ENCODE assay signal across 8 mouse cellular contexts in the genomic region with DNA sequence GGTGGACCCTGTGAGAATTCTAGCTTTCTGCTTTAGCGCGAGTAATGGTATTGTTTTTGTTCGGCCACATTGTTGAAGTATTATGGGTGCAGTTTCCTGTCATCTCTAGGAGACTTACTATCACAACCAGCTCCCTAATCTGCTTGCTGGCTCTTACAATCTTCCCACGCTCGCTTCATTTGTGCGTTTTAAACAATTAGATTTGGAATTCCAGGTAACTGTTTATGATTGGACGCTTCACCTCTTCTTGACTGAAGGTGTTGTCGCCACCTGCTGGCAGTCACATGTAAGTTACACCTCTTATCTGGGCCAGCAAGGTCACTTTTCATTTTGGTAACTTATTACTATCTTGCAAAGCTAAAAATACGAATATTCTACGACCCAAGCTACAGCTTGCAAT.
DNase-seq lines count a peak whose midpoint lies in the region; ATAC-seq and TF ChIP-seq lines count a peak whose summit lies in the region.

No protein-coding gene starts in this region.

- H3K9me3 ChIP-seq in G1E (replicated peaks), result peaks cover 16% of the 10 kb centered on the region
- H3K9me3 ChIP-seq in forebrain, postnatal 0 days (ENCODE audit: low read length), result no peaks in the 10 kb centered on the region
- no peaks in the 10 kb centered on the region for H3K9me3 ChIP-seq in limb, embryonic 14.5 days (ENCODE audit: control insufficient read depth, low read length)
- no peaks in the 10 kb centered on the region for H3K9me3 ChIP-seq in neural tube, embryonic 12.5 days

- TF ChIP-seq CTCF in G1E (IDR thresholded peaks at IDR 0.05; ENCODE audit: low read depth, low read length), result peak; percentile 32; the same call in 1 of the 2 replicates
- TF ChIP-seq CTCF in cerebellum, adult 2 months (IDR thresholded peaks at IDR 0.05; ENCODE audit: borderline replicate concordance, insufficient read depth, low read depth, low read length), result peak; percentile 70; the same call in 1 of the 2 replicates
- peak; percentile 83 for TF ChIP-seq CTCF in forebrain, postnatal 0 days (IDR thresholded peaks at IDR 0.05; ENCODE audit: low read depth)

- no peaks in the 10 kb centered on the region for H3K36me3 ChIP-seq in G1E (replicated peaks)
- no peaks in the 10 kb centered on the region for H3K36me3 ChIP-seq in forebrain, postnatal 0 days (ENCODE audit: insufficient read depth)
- no peaks in the 10 kb centered on the region for H3K36me3 ChIP-seq in limb, embryonic 14.5 days (ENCODE audit: control insufficient read depth, insufficient read depth, low read length)
- H3K36me3 ChIP-seq in neural tube, embryonic 12.5 days, result no peaks in the 10 kb centered on the region

- DNase-seq in A20 (ENCODE audit: low read depth, low spot score) (peak; percentile 58), G1E (ENCODE audit: low spot score) (peak; percentile 6)
- DNase-seq in cerebellum, adult 2 months, result peak; percentile 41 to 52
- DNase-seq in forebrain, postnatal 0 days, result peak; percentile 78
- DNase-seq in kidney, adult 18-20 months, result peak; percentile 53
- DNase-seq in limb, embryonic 14.5 days (ENCODE audit: low spot score), result peak; percentile 8

- H3K9ac ChIP-seq in forebrain, postnatal 0 days, result no peak overlapping the region
- H3K9ac ChIP-seq in limb, embryonic 14.5 days (ENCODE audit: low read depth, low read length, severe bottlenecking), result no peak overlapping the region
- no peak overlapping the region for H3K9ac ChIP-seq in neural tube, embryonic 12.5 days

- TF ChIP-seq POLR2A in cerebellum, adult 2 months (IDR thresholded peaks at IDR 0.05; ENCODE audit: borderline replicate concordance, insufficient read depth, low read length), result no peak
- no peak for TF ChIP-seq POLR2A in limb, embryonic 14.5 days (IDR thresholded peaks at IDR 0.05; ENCODE audit: borderline replicate concordance, extremely low read depth, insufficient read depth, insufficient read length)

- peak overlapping the region; percentile 39 for H3K4me2 ChIP-seq in forebrain, postnatal 0 days (ENCODE audit: low read depth)
- H3K4me2 ChIP-seq in limb, embryonic 14.5 days (replicated peaks; ENCODE audit: low read depth, low read length, severe bottlenecking), result no peak overlapping the region; the same call in 1 of the 2 replicates
- peak overlapping the region; percentile 41 for H3K4me2 ChIP-seq in neural tube, embryonic 12.5 days (replicated peaks)

- WGBS in cerebellum, adult 2 months, result 27% methylated on average over 10 of the region's 10 CpGs
- WGBS in forebrain, postnatal 0 days, result 7% methylated on average over 10 of the region's 10 CpGs
- 30% methylated on average over 10 of the region's 10 CpGs for WGBS in limb, embryonic 14.5 days
- 19% methylated on average over 10 of the region's 10 CpGs for WGBS in neural tube, embryonic 12.5 days

- no peaks in the 10 kb centered on the region for H3K27me3 ChIP-seq in G1E (ENCODE audit: insufficient read depth, low read length)
- no peaks in the 10 kb centered on the region for H3K27me3 ChIP-seq in cerebellum, adult 2 months (ENCODE audit: control insufficient read depth, insufficient read depth, low read length)
- H3K27me3 ChIP-seq in forebrain, postnatal 0 days (ENCODE audit: insufficient read depth, low read length), result no peaks in the 10 kb centered on the region
- H3K27me3 ChIP-seq in limb, embryonic 14.5 days (ENCODE audit: control insufficient read depth, insufficient read depth, low read length), result no peaks in the 10 kb centered on the region
- no peaks in the 10 kb centered on the region for H3K27me3 ChIP-seq in neural tube, embryonic 12.5 days (replicated peaks)

- H3K4me3 ChIP-seq in G1E (ENCODE audit: low read depth, low read length), result no peak overlapping the region
- H3K4me3 ChIP-seq in cerebellum, adult 2 months (replicated peaks; ENCODE audit: insufficient read depth, low read depth, low read length), result no peak overlapping the region
- peak overlapping the region; percentile 26 for H3K4me3 ChIP-seq in forebrain, postnatal 0 days (ENCODE audit: low read depth, low read length)
- H3K4me3 ChIP-seq in limb, embryonic 14.5 days (replicated peaks; ENCODE audit: low read length), result no peak overlapping the region
- H3K4me3 ChIP-seq in neural tube, embryonic 12.5 days, result no peak overlapping the region

- H3K4me1 ChIP-seq in G1E (ENCODE audit: insufficient read depth, low read depth, low read length), result no peaks in the 10 kb centered on the region
- H3K4me1 ChIP-seq in cerebellum, adult 2 months (ENCODE audit: control insufficient read depth, insufficient read depth, low read length), result no peaks in the 10 kb centered on the region
- H3K4me1 ChIP-seq in forebrain, postnatal 0 days (ENCODE audit: insufficient read depth), result no peaks in the 10 kb centered on the region
- no peaks in the 10 kb centered on the region for H3K4me1 ChIP-seq in limb, embryonic 14.5 days (ENCODE audit: control insufficient read depth, insufficient read depth, low read length)
- no peaks in the 10 kb centered on the region for H3K4me1 ChIP-seq in neural tube, embryonic 12.5 days

- H3K27ac ChIP-seq in cerebellum, adult 2 months (ENCODE audit: insufficient read depth, low read length), result no peak overlapping the region
- no peak overlapping the region for H3K27ac ChIP-seq in forebrain, postnatal 0 days (ENCODE audit: low read depth, low read length)
- H3K27ac ChIP-seq in limb, embryonic 14.5 days (replicated peaks; ENCODE audit: low read depth, low read length), result no peak overlapping the region
- H3K27ac ChIP-seq in neural tube, embryonic 12.5 days, result no peak overlapping the region

- ATAC-seq in G1E (ENCODE audit: extremely low read depth, insufficient number of reproducible peaks, low FRiP score, poor library complexity, severe bottlenecking), result peak; percentile 49; the same call in 1 of the 2 replicates
- peak; percentile 62; the same call in 1 of the 2 replicates for ATAC-seq in forebrain, postnatal 0 days
- ATAC-seq in limb, embryonic 14.5 days (ENCODE audit: low FRiP score, low read depth), result no peak
- no peak for ATAC-seq in neural tube, embryonic 12.5 days (ENCODE audit: low FRiP score, low read depth)
- no peak for ATAC-seq in activated CD4-positive, CD25-positive, alpha-beta regulatory T cell, adult 4 months

Comparison
In these comparisons a context has a peak if more than half of its experiments do, and no peak if none do; other contexts are left out.
1. DNase-seq: peak in every context shown above with its lines; median percentile 78 in forebrain, postnatal 0 days; 58 in A20; 53 in kidney, adult 18-20 months; 46 in cerebellum, adult 2 months; 8 in limb, embryonic 14.5 days; 6 in G1E.
2. ATAC-seq: peak in G1E (single experiment) and forebrain, postnatal 0 days (single experiment); none in limb, embryonic 14.5 days (single experiment), neural tube, embryonic 12.5 days (single experiment) and activated CD4-positive, CD25-positive, alpha-beta regulatory T cell, adult 4 months (single experiment).
3. CTCF ChIP-seq: peak in every context shown above with its lines; median percentile 83 in forebrain, postnatal 0 days; 70 in cerebellum, adult 2 months; 32 in G1E.